Mouse (Mus musculus) liver, adult 2 months (tissue): ENCODE measurements around the gene Gng5.

Experiments
- CTCF ChIP-seq: fragments of 200-500 bp; IDR thresholded peaks from 2 replicates; pipeline ENCODE4 v1.5.1; 2011; ENCODE audit warnings: low read depth, low read length, control low read depth
- POLR2A ChIP-seq: fragments of 200-500 bp; IDR thresholded peaks from 2 replicates; pipeline ENCODE4 v1.6.1; 2011; ENCODE audit warnings: low read length, control low read depth; ENCODE audit not compliant: insufficient read depth; ENCODE audit errors: extremely low read depth

- no peak for TF ChIP-seq CTCF
- TF ChIP-seq POLR2A: no peak
These were observed 41.1 kb downstream of the Gng5 start for GRCm38 (mm10) chr3:146540521-146541273.
